8 mouse cellular contexts compared by ENCODE assay signal in the genomic region with DNA sequence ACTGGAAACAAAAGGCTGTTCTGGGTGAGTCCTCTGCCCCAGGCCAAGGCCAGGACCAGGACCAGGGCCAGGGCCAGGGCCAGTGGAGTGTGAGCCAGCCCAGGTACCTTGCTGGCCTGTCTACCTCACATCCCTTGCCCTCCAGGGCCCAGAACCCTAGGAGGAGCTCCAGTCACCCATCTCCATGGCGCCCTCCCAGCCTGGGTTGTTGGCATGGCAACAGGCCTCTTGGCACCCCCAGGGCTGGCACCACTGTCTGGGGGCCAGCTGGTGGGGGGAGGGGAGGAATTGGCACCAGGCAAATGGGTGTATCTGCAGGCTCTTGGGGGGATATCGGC. TPM values are rescaled to one million over a fixed set of nuclear protein-coding genes. Genes with fewer than 3 reads are reported as not detected.
DNase-seq lines count a peak whose midpoint lies in the region; ATAC-seq lines count a peak whose summit lies in the region.

No protein-coding gene starts in this region.

- H3K27me3 ChIP-seq in liver, embryonic 15.5 days: no peaks in the 10 kb centered on the region

- peaks cover 25% of the 10 kb centered on the region for H3K4me1 ChIP-seq in liver, embryonic 15.5 days (replicated peaks)

- H3K36me3 ChIP-seq in liver, embryonic 15.5 days (replicated peaks): peaks cover 34% of the 10 kb centered on the region

- peak; percentile 4; the same call in 1 of the 2 replicates for ATAC-seq in granulocyte monocyte progenitor cell, adult 5-6 weeks (replicated peaks; ENCODE audit: poor library complexity, severe bottlenecking)
- ATAC-seq in liver, embryonic 15.5 days (ENCODE audit: insufficient read depth): 0 out of 2 replicates have a peak, but pooled peaks have one; percentile 4

- no peaks in the 10 kb centered on the region for H3K9me3 ChIP-seq in liver, embryonic 15.5 days (replicated peaks)

- H3K27ac ChIP-seq in liver, embryonic 15.5 days (replicated peaks): no peak overlapping the region

- DNase-seq in thymus, postnatal 0 days (ENCODE audit: low spot score): peak; percentile 18
- DNase-seq in thymus, postnatal 10 days (ENCODE audit: low spot score in 2 of 2): no peak
- DNase-seq in cerebellum, adult 9-11 months: peak; percentile 69
- peak; percentile 87 for DNase-seq in layer of hippocampus, adult 11-12 months (ENCODE audit: low spot score)
- peak; percentile 84 for DNase-seq in right cerebral cortex, postnatal 14 days
- DNase-seq in gastrocnemius, adult 18-20 months (ENCODE audit: low spot score): no peak

- WGBS in liver, embryonic 15.5 days (ENCODE audit: insufficient replicate concordance): 60% methylated on average over 2 of the region's 2 CpGs

- peak overlapping the region; percentile 73 for H3K4me3 ChIP-seq in liver, embryonic 15.5 days (replicated peaks)

- H3K9ac ChIP-seq in liver, embryonic 15.5 days: peak overlapping the region; percentile 66

- peak overlapping the region; percentile 94 for H3K4me2 ChIP-seq in liver, embryonic 15.5 days

RNA-seq across cellular contexts. Expression of gene Nsmf, which starts 0.9 kb away (rescaled TPM):
- polyA plus RNA-seq in thymus, postnatal 0 days (2015; fragmentation: Nextera tagmentation; extraction: Ambion mirVana): 14.3 and 16.5 TPM in 2 replicates
- 18.6 and 19.2 TPM in 2 replicates for total RNA-seq in granulocyte monocyte progenitor cell, adult 5-6 weeks (2014; fragmentation: Nextera tagmentation)
- total RNA-seq in granulocyte monocyte progenitor cell, adult 5-6 weeks (2017): 4.2 and 22.6 TPM in 2 replicates
- 8.3 and 9.7 TPM in 2 replicates for polyA plus RNA-seq in liver, embryonic 15.5 days (2015; fragmentation: Nextera tagmentation; extraction: Ambion mirVana)
- 10 to 100 TPM in 1 of 2 experiments, 1 to 10 TPM in 1; 8.8 to 10.5 TPM for total RNA-seq in gastrocnemius, adult 18-20 months (2021)

RNA-seq across cellular contexts. Expression of gene Entpd8, which starts 25.1 kb away (rescaled TPM):
- 0.16 and 0.26 TPM in 2 replicates for polyA plus RNA-seq in thymus, postnatal 0 days (2015; fragmentation: Nextera tagmentation; extraction: Ambion mirVana)
- total RNA-seq in granulocyte monocyte progenitor cell, adult 5-6 weeks (2014; fragmentation: Nextera tagmentation): not detected in 2 replicates
- not detected in 2 replicates for total RNA-seq in granulocyte monocyte progenitor cell, adult 5-6 weeks (2017)
- polyA plus RNA-seq in liver, embryonic 15.5 days (2015; fragmentation: Nextera tagmentation; extraction: Ambion mirVana): 5.3 and 6.8 TPM in 2 replicates
- total RNA-seq in gastrocnemius, adult 18-20 months (2021): not detected

RNA-seq across cellular contexts. Expression of gene Noxa1, which starts 39.9 kb away (rescaled TPM):
- 0.27 and 0.39 TPM in 2 replicates for polyA plus RNA-seq in thymus, postnatal 0 days (2015; fragmentation: Nextera tagmentation; extraction: Ambion mirVana)
- total RNA-seq in granulocyte monocyte progenitor cell, adult 5-6 weeks (2014; fragmentation: Nextera tagmentation): 1.3 TPM in 1 of 2 replicates, not detected in the other
- total RNA-seq in granulocyte monocyte progenitor cell, adult 5-6 weeks (2017): not detected in 2 replicates
- 0.94 and 0.98 TPM in 2 replicates for polyA plus RNA-seq in liver, embryonic 15.5 days (2015; fragmentation: Nextera tagmentation; extraction: Ambion mirVana)
- total RNA-seq in gastrocnemius, adult 18-20 months (2021): not detected

Comparison
In these comparisons a context has a peak if more than half of its experiments do, and no peak if none do; other contexts are left out.
1. DNase-seq: peak in thymus, postnatal 0 days (single experiment), cerebellum, adult 9-11 months (single experiment), layer of hippocampus, adult 11-12 months (single experiment) and right cerebral cortex, postnatal 14 days (single experiment); none in thymus, postnatal 10 days (0 of 2) and gastrocnemius, adult 18-20 months (single experiment).